Mouse (Mus musculus) kidney, adult 2 months (tissue): ENCODE measurements around the gene Ankdd1a. TPM values are rescaled to one million over a fixed set of nuclear protein-coding genes. Genes with fewer than 3 reads are reported as not detected.

Source experiments
- DNase-seq: peaks from one replicate; pipeline ENCODE4 v3.0.0; 2021
- H3K27ac ChIP-seq: fragments of 200-500 bp; 2 replicates; pipeline ENCODE4 v1.5.1; 2012; ENCODE audit warnings: low read depth, low read length, control low read depth, inconsistent platforms; ENCODE audit not compliant: insufficient read depth
- H3K27me3 ChIP-seq: fragments of 200-500 bp; replicated peaks from 2 replicates; pipeline ENCODE4 v1.6.1; 2012; ENCODE audit warnings: mild to moderate bottlenecking, moderate library complexity, low read length, inconsistent platforms; ENCODE audit not compliant: control insufficient read depth, insufficient read depth
- H3K36me3 ChIP-seq: fragments of 200-500 bp; 2 replicates; pipeline ENCODE4 v1.6.1; 2012; ENCODE audit warnings: mild to moderate bottlenecking, moderate library complexity, low read length, inconsistent platforms; ENCODE audit not compliant: control insufficient read depth, insufficient read depth
- H3K4me1 ChIP-seq: fragments of 200-500 bp; 2 replicates; pipeline ENCODE4 v1.6.1; 2011; ENCODE audit warnings: low read length; ENCODE audit not compliant: control insufficient read depth, insufficient read depth
- H3K4me3 ChIP-seq: fragments of 200-500 bp; 2 replicates; pipeline ENCODE4 v1.5.1; 2011; ENCODE audit warnings: mild to moderate bottlenecking, low read depth, low read length, control low read depth; ENCODE audit not compliant: insufficient read depth
- CTCF ChIP-seq: fragments of 200-500 bp; conservative IDR thresholded peaks from 2 replicates; pipeline ENCODE4 v1.5.1; 2011; ENCODE audit warnings: low read depth, mild to moderate bottlenecking, control low read depth, low read length, moderate library complexity, mixed read lengths; ENCODE audit not compliant: insufficient read depth, insufficient read length
- POLR2A ChIP-seq: fragments of 200-500 bp; IDR thresholded peaks from one replicate; pipeline ENCODE4 v1.6.1; 2011; ENCODE audit warnings: low read depth, low read length, control low read depth
- WGBS: fragments of 180-500 bp; shearing (Covaris S2); methylation state at CpG from one replicate; pipeline ENCODE4 v1.1.7; 2018; 5-methylcytosine and 5-hydroxymethylcytosine counted together
- polyA plus RNA-seq: library from polyadenylated mRNA; depleted of rRNA; stranded (reverse); fragments of >200 nt; gene quantifications from 2 replicates; pipeline ENCODE4 v1.2.3, GENCODE M21; 2012

Ankdd1a gene
- polyA plus RNA-seq, 1 experiment: 0.06 TPM

DNA sequence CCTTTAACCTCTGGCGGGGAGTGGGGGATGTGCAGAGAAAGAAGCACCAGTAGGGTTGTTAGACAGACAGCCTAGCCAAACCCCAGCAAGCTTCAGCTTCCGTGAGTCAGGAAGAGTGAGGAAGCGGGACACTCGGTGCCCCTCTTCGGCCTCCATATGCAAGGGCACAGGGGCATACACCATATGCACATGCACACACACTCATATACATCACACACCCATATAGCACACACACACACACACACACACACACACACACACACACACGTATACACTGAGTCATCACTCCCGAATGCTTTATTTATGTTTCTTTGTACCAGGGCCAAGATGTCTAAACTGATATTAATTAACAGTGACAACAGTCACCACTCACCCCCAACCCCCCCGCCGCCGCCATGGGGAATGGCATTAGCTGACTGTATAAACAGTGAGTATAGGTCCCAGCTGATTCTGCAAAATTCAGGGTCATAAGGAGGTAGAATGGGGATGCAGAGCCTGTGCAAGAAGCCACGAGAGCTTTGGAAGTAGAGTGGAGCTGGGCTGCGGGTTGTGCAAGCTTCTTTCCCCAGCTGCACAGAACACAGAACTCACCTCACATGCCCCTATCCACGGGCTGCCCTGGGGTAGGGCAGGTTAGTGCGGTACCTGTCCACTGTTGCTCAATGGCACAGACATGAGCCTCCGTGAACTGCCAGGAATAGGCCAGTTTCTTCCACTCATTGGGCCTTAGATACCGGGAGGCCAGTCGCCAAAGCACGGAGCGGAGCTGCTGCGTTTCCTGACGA lies 17.1 kb downstream of the Ankdd1a start:
- TF ChIP-seq CTCF: no peak
- TF ChIP-seq POLR2A: no peak
- Histone ChIP-seq H3K36me3 (no peaks in the 10 kb centered on the region), H3K27ac (no peak overlapping the region), H3K27me3 (no peaks in the 10 kb centered on the region), H3K4me3 (no peak overlapping the region), H3K4me1 (no peaks in the 10 kb centered on the region)
- 74% methylated on average over 21 of the region's 21 CpGs for WGBS
- no peak for DNase-seq

DNA sequence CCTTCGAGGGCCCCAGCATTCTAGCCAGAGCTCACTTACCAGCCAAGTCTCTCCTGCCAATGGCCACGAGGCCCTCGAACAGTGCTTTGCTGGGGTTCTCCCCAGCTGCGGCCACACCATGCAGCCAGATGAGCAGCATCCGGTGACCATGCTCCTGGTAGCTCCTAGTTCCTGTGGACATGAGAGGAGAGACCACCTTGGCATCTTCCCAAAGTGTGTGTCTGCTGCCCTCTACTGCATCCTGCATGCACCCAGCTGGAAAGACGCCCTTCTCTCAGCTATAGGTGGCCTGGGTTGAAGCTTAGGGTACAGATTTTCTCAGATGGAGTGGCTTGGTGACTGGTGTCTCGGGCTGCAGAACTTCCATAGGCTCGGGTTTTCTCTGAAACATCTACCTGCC lies 17.8 kb downstream of the Ankdd1a start:
- Histone ChIP-seq H3K27me3 (no peaks in the 10 kb centered on the region), H3K36me3 (no peaks in the 10 kb centered on the region), H3K4me3 (no peak overlapping the region), H3K27ac (no peak overlapping the region), H3K4me1 (no peaks in the 10 kb centered on the region)
- peak; percentile 29 for TF ChIP-seq CTCF
- no peak for TF ChIP-seq POLR2A
- no peak for DNase-seq
- WGBS: 41% methylated on average over 8 of the region's 8 CpGs

DNA sequence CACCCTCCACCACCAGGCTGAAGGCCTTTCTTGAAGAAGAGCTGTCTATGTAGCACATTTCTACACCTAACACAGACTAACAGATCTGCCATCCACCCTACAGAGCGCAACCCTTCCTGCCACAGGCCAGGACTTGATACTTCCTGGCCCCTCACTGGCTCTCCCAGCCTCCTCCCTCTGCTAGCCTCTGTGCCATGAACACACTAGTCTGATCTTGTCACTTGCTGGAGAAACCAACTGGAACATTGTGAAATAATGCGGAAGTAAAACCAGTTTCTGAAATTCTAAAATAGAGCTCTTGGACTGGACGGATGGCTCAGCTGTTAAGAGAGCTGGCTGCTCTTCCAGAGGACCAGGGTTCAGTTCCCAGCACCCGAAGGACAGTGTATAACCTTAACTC lies 27.1 kb downstream of the Ankdd1a start:
- no peak for TF ChIP-seq POLR2A
- TF ChIP-seq CTCF: no peak
- WGBS: 95% methylated on average over 4 of the region's 4 CpGs
- Histone ChIP-seq H3K27me3 (no peaks in the 10 kb centered on the region), H3K4me3 (no peak overlapping the region), H3K4me1 (no peaks in the 10 kb centered on the region), H3K27ac (no peak overlapping the region), H3K36me3 (no peaks in the 10 kb centered on the region)
- no peak for DNase-seq

DNA sequence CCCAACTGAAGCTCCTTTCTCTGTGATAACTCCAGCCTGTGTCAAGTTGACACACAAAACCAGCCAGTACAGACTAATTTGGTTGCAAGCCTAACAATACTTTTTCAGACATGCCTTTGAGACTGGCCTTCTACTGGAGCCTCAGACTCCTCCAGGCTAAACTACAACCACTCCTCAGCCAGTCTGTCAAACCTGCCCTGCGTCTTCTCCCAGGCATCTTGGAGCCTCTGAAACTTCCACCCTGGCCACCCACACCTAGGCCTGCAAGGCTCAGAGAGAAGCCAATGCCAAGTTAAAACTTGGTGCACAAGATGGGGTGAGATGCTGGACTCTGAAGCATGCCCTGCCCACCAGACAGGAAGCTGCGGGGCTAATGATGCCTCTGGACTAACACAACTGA lies 27.6 kb downstream of the Ankdd1a start:
- no peaks in the 10 kb centered on the region; the same call in 1 of the 2 replicates for H3K36me3 ChIP-seq
- 85% methylated on average over 2 of the region's 2 CpGs for WGBS
- DNase-seq: no peak
- no peak overlapping the region for H3K27ac ChIP-seq
- H3K4me1 ChIP-seq: no peaks in the 10 kb centered on the region
- no peaks in the 10 kb centered on the region for H3K27me3 ChIP-seq
- H3K4me3 ChIP-seq: no peak overlapping the region
- TF ChIP-seq CTCF (no peak), POLR2A (no peak)

DNA sequence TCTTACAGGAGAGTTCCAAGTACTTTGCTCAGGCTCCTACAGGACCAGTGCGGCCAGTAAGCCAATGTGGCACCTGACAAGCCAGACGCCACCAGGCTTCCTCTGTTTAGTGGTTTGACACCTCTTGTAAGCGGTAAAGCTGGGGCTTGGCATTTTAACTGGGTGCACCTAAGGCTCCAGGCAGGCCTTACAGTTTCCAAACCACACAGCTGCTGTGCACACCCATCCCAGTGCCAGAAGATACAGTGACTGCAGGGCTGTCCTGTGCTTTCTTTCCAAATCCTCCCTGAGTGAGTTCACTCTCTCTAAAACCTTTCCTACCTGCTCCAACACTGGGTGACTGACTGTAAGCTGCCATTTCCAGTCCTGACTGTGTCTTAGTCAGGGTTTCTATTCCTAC lies 28.5 kb downstream of the Ankdd1a start:
- DNase-seq: no peak
- 88% methylated on average over 3 of the region's 3 CpGs for WGBS
- Histone ChIP-seq H3K4me1 (no peaks in the 10 kb centered on the region), H3K36me3 (no peaks in the 10 kb centered on the region; the same call in 1 of the 2 replicates), H3K27me3 (no peaks in the 10 kb centered on the region), H3K4me3 (no peak overlapping the region), H3K27ac (no peak overlapping the region)
- no peak for TF ChIP-seq CTCF
- TF ChIP-seq POLR2A: no peak

DNA sequence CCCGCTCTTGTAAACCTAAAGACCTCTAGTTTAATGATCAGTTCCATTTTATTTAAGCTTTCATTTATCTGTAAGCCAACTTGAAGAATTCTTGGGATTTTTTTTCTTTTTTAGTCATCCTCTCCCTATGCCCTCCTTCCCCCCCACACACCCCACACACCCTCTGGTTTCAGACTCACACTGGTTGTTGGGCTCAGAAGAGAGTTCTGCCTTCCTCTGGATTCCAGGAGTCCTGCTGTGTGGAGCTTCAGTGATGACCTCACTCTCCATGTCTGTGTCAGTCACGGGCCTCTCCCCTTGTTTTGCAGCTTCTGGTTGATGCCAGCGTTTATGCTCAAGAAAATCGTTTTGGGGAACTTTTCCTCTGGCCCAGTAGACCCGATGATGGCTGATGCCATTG lies 39.9 kb downstream of the Ankdd1a start:
- no peaks in the 10 kb centered on the region for H3K27me3 ChIP-seq
- H3K4me3 ChIP-seq: no peak overlapping the region
- no peak for DNase-seq
- peaks cover 4% of the 10 kb centered on the region for H3K36me3 ChIP-seq
- 90% methylated on average over 5 of the region's 5 CpGs for WGBS
- H3K27ac ChIP-seq: no peak overlapping the region
- TF ChIP-seq CTCF (no peak), POLR2A (no peak)
- H3K4me1 ChIP-seq: no peaks in the 10 kb centered on the region

DNA sequence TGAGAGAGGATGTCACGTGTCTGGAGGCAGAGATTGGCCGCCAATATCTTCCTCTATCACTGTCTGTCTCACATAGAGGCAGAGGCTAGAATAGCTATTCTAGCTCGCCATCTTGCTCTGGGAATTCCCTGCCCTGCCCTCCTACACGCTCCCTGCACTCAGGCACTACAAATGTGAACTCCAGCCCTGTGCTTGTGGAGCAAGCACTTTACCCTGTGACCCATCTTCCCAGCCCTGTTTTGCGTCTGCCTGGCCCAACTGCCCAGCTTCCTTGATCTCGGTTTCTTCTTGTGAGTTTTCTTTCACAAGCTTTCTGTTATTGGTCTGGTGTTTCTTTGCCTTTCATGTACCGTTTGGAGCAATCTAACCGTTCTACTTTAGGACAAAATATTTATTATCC lies 40.8 kb downstream of the Ankdd1a start:
- H3K4me3 ChIP-seq: no peak overlapping the region
- DNase-seq: no peak
- WGBS: 77% methylated on average over 8 of the region's 8 CpGs
- peaks cover 4% of the 10 kb centered on the region for H3K36me3 ChIP-seq
- H3K27ac ChIP-seq: no peak overlapping the region
- no peaks in the 10 kb centered on the region for H3K4me1 ChIP-seq
- no peaks in the 10 kb centered on the region for H3K27me3 ChIP-seq
- no peak for TF ChIP-seq POLR2A
- TF ChIP-seq CTCF: no peak
